Mouse (Mus musculus): ENCODE results near the gene Sumo1. TPM values are rescaled to one million over a fixed set of nuclear protein-coding genes. Genes with fewer than 3 reads are reported as not detected.

Sumo1 gene
- total and polyA plus RNA-seq, 3 experiments, result 129 to 131 TPM; not detected in 1

DNA sequence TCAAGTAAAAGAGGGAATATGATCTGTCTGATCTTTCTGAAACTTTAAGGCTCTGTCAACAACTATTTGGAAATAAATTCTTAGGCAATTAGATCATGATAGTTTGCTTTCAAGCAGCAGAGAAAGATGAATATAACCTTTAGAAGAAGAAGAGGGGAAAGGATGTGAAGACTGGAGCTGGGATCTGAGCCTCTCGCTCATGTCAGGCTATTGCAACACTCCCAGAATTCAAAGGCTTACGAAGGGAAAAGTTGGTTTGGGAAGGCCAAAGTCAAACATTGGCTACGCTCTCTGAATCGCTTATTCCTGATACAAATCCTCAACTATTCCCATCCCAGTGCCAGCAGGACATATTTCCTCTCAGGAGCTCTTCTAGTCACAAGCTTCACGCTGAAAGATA lies 101.3 kb downstream of the Sumo1 start:
- H3K36me3 ChIP-seq (ENCODE audit: control insufficient read depth in 1 of 2, insufficient read depth in 2 of 2, low read length in 2 of 2), result no peaks in the 10 kb centered on the region; a peak in 1 of 4 replicates
- TF ChIP-seq MXI1 (IDR thresholded peaks at IDR 0.05; ENCODE audit: low read depth, low read length) (no peak), MEF2A (IDR thresholded peaks at IDR 0.05; ENCODE audit: extremely low read depth, insufficient replicate concordance, low read depth, low read length, poor library complexity, severe bottlenecking) (no peak), EP300 (IDR thresholded peaks at IDR 0.05; ENCODE audit: low read depth in 1 of 2, low read length in 2 of 2) (no peak), GABPA (IDR thresholded peaks at IDR 0.05; ENCODE audit: low read depth, low read length) (no peak), NRF1 (IDR thresholded peaks at IDR 0.05; ENCODE audit: insufficient read depth, low read depth, low read length, poor library complexity, severe bottlenecking) (no peak), MAFK (IDR thresholded peaks at IDR 0.05; ENCODE audit: borderline replicate concordance, low read depth, low read length) (no peak), MAX (IDR thresholded peaks at IDR 0.05; ENCODE audit: low read length) (no peak), RAD21 (IDR thresholded peaks at IDR 0.05; ENCODE audit: low read depth, low read length) (no peak), TCF12 (IDR thresholded peaks at IDR 0.05; ENCODE audit: low read depth, low read length) (no peak), UBTF (IDR thresholded peaks at IDR 0.05; ENCODE audit: borderline replicate concordance, insufficient read depth, low read depth, low read length) (no peak), SIN3A (IDR thresholded peaks at IDR 0.05; ENCODE audit: low read length) (no peak), ZMIZ1 (IDR thresholded peaks at IDR 0.05; ENCODE audit: low read depth, low read length) (no peak)
- no peak overlapping the region for H3K27ac ChIP-seq (ENCODE audit: control insufficient read depth, low read depth, low read length)
- peaks cover 0 to 3% of the 10 kb centered on the region in 2 experiments; a peak in 1 of 4 replicates for H3K4me1 ChIP-seq (ENCODE audit: control insufficient read depth in 1 of 2, insufficient read depth in 2 of 2, low read length in 2 of 2)
- H3K9me3 ChIP-seq (replicated peaks; ENCODE audit: insufficient read depth, low read length), result no peaks in the 10 kb centered on the region
- no peak for DNase-seq (ENCODE audit: low read depth, low spot score)
- no peaks in the 10 kb centered on the region for H3K79me2 ChIP-seq (ENCODE audit: control insufficient read depth, insufficient read depth, low read length, poor library complexity)
- H3K9ac ChIP-seq (ENCODE audit: control insufficient read depth, low read depth, low read length, poor library complexity, severe bottlenecking), result no peak overlapping the region
- peaks cover 6 to 8% of the 10 kb centered on the region in 2 experiments; a peak in 3 of 4 replicates for H3K27me3 ChIP-seq (ENCODE audit: control insufficient read depth in 1 of 2, insufficient read depth in 2 of 2, low read length in 2 of 2)
- no peak overlapping the region for H3K4me3 ChIP-seq (ENCODE audit: control insufficient read depth in 1 of 2, insufficient read depth in 1 of 2, low read depth in 2 of 2, low read length in 2 of 2)

DNA sequence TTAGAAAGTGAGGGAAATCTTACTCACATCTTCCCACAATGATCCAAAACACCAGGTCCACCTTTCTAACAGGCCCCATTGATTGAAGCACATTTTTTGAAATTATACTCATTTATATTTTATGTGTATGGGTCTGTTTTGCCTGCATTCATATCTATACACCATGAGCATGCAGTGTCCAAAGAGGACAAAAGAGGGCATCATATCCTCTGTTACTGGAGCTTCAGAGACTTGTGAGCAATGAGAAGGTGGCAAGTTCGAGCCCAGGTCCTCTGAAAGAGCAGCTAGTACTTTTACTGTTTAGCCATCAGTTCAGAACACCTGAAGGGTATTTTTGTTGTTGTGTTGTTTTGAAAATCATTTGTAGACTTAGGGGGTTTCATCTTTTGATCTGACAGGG lies 102.4 kb downstream of the Sumo1 start:
- H3K9me3 ChIP-seq (replicated peaks; ENCODE audit: insufficient read depth, low read length), result no peaks in the 10 kb centered on the region
- H3K9ac ChIP-seq (ENCODE audit: control insufficient read depth, low read depth, low read length, poor library complexity, severe bottlenecking), result no peak overlapping the region
- peak in 1 of 3 experiments; percentile 8; a peak in 1 of 6 replicates for TF ChIP-seq CTCF (IDR thresholded peaks at IDR 0.05 in 2 of 3, conservative IDR thresholded peaks at IDR 0.05 in 1 of 3; ENCODE audit: control insufficient read depth in 1 of 3, insufficient read depth in 1 of 3, low read depth in 2 of 3, low read length in 3 of 3, poor library complexity in 1 of 3, severe bottlenecking in 1 of 3)
- no peak for TF ChIP-seq GABPA (IDR thresholded peaks at IDR 0.05; ENCODE audit: low read depth, low read length)
- no peak overlapping the region for H3K4me3 ChIP-seq (ENCODE audit: control insufficient read depth in 1 of 2, insufficient read depth in 1 of 2, low read depth in 2 of 2, low read length in 2 of 2)
- peaks cover 0 to 3% of the 10 kb centered on the region in 2 experiments; a peak in 1 of 4 replicates for H3K4me1 ChIP-seq (ENCODE audit: control insufficient read depth in 1 of 2, insufficient read depth in 2 of 2, low read length in 2 of 2)
- no peaks in the 10 kb centered on the region for H3K79me2 ChIP-seq (ENCODE audit: control insufficient read depth, insufficient read depth, low read length, poor library complexity)
- no peak for DNase-seq (ENCODE audit: low read depth, low spot score)
- peaks cover 6 to 8% of the 10 kb centered on the region in 2 experiments; a peak in 3 of 4 replicates for H3K27me3 ChIP-seq (ENCODE audit: control insufficient read depth in 1 of 2, insufficient read depth in 2 of 2, low read length in 2 of 2)
- H3K27ac ChIP-seq (ENCODE audit: control insufficient read depth, low read depth, low read length), result no peak overlapping the region
- no peaks in the 10 kb centered on the region; a peak in 1 of 4 replicates for H3K36me3 ChIP-seq (ENCODE audit: control insufficient read depth in 1 of 2, insufficient read depth in 2 of 2, low read length in 2 of 2)

DNA sequence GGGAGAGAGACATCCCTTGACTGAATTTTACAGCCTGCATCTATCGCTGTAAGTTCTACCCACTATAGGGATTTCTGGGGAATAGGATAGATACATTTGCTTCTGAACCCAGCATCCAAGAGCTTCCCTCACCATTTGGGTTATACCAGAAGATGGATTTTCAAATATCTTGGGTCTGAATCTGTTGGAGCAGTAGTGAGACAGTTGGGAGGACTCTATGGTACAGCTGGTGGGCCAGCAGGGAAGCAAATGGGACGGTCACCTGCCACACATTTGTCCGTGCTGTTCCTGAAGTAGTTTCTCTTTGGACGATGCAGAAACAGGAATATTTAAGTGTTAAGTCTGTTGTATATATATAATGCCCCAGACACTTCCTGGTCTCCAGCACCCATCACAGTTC lies 103.1 kb downstream of the Sumo1 start:
- DNase-seq (ENCODE audit: low read depth, low spot score), result no peak
- no peak overlapping the region for H3K27ac ChIP-seq (ENCODE audit: control insufficient read depth, low read depth, low read length)
- no peak for TF ChIP-seq MAX (IDR thresholded peaks at IDR 0.05; ENCODE audit: low read length)
- no peak for TF ChIP-seq HCFC1 (IDR thresholded peaks at IDR 0.05; ENCODE audit: low read depth, low read length)
- no peak for TF ChIP-seq POLR2A (IDR thresholded peaks at IDR 0.05; ENCODE audit: control insufficient read depth in 1 of 2, insufficient read depth in 1 of 2, low read depth in 1 of 2, low read length in 2 of 2, poor library complexity in 1 of 2)
- TF ChIP-seq USF2 (IDR thresholded peaks at IDR 0.05; ENCODE audit: borderline replicate concordance in 1 of 2, insufficient read depth in 1 of 2, low read depth in 1 of 2, low read length in 2 of 2), result no peak
- TF ChIP-seq MAFK (IDR thresholded peaks at IDR 0.05; ENCODE audit: borderline replicate concordance, low read depth, low read length), result no peak
- TF ChIP-seq E2F4 (IDR thresholded peaks at IDR 0.05; ENCODE audit: borderline replicate concordance, low read depth, low read length), result no peak
- no peak for TF ChIP-seq POLR2AphosphoS2 (IDR thresholded peaks at IDR 0.05; ENCODE audit: low read length)
- no peak for TF ChIP-seq ZC3H11A (IDR thresholded peaks at IDR 0.05; ENCODE audit: low read depth, low read length)
- H3K27me3 ChIP-seq (ENCODE audit: control insufficient read depth in 1 of 2, insufficient read depth in 2 of 2, low read length in 2 of 2), result peaks cover 6 to 8% of the 10 kb centered on the region in 2 experiments; a peak in 3 of 4 replicates
- H3K4me1 ChIP-seq (ENCODE audit: control insufficient read depth in 1 of 2, insufficient read depth in 2 of 2, low read length in 2 of 2), result peaks cover 0 to 3% of the 10 kb centered on the region in 2 experiments; a peak in 1 of 4 replicates
- H3K79me2 ChIP-seq (ENCODE audit: control insufficient read depth, insufficient read depth, low read length, poor library complexity), result no peaks in the 10 kb centered on the region
- H3K4me3 ChIP-seq (ENCODE audit: control insufficient read depth in 1 of 2, insufficient read depth in 1 of 2, low read depth in 2 of 2, low read length in 2 of 2), result no peak overlapping the region
- no peaks in the 10 kb centered on the region; a peak in 1 of 4 replicates for H3K36me3 ChIP-seq (ENCODE audit: control insufficient read depth in 1 of 2, insufficient read depth in 2 of 2, low read length in 2 of 2)
- no peak overlapping the region for H3K9ac ChIP-seq (ENCODE audit: control insufficient read depth, low read depth, low read length, poor library complexity, severe bottlenecking)
- H3K9me3 ChIP-seq (replicated peaks; ENCODE audit: insufficient read depth, low read length), result no peaks in the 10 kb centered on the region
